Mouse (Mus musculus) kidney, adult 2 months (tissue): ENCODE results near the gene Pgp.

Experiments
- CTCF ChIP-seq: fragments of 200-500 bp; conservative IDR thresholded peaks from 2 replicates; pipeline ENCODE4 v1.5.1; 2011; ENCODE audit warnings: low read depth, mild to moderate bottlenecking, control low read depth, low read length, moderate library complexity, mixed read lengths; ENCODE audit not compliant: insufficient read depth, insufficient read length
- POLR2A ChIP-seq: fragments of 200-500 bp; IDR thresholded peaks from one replicate; pipeline ENCODE4 v1.6.1; 2011; ENCODE audit warnings: low read depth, low read length, control low read depth

DNA sequence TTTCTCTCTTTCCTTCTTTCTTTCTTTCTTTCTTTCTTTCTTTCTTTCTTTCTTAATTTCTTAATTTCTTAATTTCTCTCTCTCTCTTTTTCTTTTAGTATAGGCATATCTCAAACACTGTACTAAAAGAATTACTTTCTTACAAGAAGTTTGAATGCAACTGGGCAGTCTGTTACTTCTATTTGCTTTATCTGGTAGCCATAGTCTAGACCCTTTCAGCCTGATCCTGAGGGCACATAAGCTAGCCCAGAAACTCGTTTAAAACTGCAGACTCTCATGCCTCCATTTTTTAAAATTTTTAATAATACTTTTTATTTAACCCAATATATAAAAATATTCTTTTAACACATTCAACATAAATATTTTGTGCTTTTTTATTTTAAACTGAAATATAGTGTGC, 9.2 kb downstream of the Pgp start:
- TF ChIP-seq POLR2A (no peak), CTCF (no peak)
